Mouse (Mus musculus) kidney, postnatal 14 days (tissue): ENCODE results near the gene Spats2.

Experiments used
- DNase-seq: peaks from one replicate; pipeline ENCODE4 v3.0.0; 2022; ENCODE audit warnings: mixed read lengths

Spats2 gene

GRCm38 (mm10) chr15:99098493-99098861 lies 27.2 kb upstream of the Spats2 start:
- no peak for DNase-seq

DNA sequence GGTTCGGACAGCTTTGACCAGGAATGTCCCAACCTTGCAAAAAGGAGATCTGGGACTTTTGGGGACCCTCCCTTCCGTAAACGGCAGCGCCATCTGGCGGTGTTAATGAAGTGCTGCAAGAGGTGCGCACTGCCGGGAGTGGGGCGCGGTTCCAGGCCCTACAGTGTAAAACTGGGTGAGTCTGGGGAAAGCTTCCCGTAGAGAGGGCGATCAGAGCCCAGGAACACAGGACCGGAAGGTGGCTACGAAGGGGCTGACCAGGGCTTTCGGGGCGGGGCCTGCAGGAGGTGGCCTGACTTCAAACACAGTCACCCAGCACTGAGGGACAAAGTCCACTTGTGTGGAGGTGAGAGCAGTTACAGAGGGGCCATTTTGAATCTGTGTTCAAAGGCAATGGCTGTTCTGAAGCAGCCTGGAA lies 26.6 kb upstream of the Spats2 start:
- DNase-seq, result peak; percentile 88

DNA sequence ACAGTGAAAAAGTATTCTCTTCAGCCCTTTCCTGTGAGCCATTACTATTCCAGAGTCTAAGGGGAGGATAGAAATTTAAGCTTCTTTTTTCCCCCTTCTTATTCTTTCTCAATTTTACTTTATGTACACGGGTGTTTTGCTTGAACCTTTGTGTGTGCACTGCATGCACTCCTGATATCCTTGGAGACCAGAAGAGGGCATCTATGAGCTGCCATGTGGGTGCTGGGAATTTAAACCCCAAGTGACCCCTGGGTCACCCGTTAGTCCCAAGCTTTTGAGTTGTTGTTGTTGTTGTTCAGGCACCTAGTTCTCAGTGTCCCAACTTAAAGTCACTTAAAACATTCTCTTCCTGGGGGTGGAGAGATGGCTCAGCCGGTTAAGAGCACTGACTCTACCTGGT lies 25.7 kb upstream of the Spats2 start:
- no peak for DNase-seq

GRCm38 (mm10) chr15:99105238-99105637 lies 20.5 kb upstream of the Spats2 start:
- DNase-seq, result no peak

GRCm38 (mm10) chr15:99107866-99108265 lies 17.9 kb upstream of the Spats2 start:
- no peak for DNase-seq

DNA sequence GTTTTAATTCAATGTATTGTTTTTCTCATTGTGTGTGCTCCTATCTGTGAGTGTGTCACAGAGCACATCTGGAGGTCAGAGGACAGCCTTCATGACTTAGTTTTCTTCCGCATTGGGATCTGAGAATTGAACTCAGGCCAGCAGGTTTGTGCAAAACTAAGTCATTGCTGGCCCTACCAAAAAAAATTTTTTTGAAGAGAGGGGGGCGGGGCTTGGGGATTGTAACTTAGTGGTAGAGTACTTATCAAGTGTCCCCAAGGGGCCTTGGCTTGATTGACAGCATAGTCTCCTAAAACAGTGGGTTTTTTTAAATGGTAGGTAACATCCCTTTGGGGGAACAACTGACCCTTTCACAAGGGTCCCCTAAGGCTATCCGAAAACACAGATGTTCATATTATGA lies 14.6 kb upstream of the Spats2 start:
- no peak for DNase-seq

GRCm38 (mm10) chr15:99111809-99112208 lies 13.9 kb upstream of the Spats2 start:
- DNase-seq, result no peak

DNA sequence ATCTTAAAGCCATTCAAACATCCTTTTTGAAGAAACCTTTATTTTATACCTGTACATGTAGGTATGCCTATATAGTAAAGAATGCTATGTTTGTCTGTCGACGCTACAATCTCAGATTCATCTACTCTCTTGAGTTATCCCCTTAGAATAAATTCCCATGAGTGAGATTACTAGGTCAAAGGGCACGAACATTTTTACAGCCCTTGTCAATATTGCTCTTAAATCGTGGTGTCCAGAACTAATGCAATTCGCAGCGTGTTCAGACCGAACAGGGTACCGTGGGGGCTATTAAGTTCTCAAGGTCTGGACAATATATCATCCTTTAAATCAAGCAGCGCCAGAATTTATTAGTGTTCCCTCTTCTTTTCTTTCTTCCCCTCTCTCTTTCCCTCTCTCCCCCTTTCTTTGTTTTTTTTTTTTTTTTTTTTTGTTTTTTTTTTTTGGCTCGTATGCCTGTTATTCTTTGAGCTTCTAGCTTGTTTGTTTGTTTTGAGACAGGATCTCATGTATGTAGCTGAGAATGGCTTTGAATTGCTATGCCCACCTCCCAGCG lies 12.8 kb upstream of the Spats2 start:
- DNase-seq, result no peak

- no peak for DNase-seq
These were observed 12.2 kb upstream of the Spats2 start for GRCm38 (mm10) chr15:99113396-99113975.

DNA sequence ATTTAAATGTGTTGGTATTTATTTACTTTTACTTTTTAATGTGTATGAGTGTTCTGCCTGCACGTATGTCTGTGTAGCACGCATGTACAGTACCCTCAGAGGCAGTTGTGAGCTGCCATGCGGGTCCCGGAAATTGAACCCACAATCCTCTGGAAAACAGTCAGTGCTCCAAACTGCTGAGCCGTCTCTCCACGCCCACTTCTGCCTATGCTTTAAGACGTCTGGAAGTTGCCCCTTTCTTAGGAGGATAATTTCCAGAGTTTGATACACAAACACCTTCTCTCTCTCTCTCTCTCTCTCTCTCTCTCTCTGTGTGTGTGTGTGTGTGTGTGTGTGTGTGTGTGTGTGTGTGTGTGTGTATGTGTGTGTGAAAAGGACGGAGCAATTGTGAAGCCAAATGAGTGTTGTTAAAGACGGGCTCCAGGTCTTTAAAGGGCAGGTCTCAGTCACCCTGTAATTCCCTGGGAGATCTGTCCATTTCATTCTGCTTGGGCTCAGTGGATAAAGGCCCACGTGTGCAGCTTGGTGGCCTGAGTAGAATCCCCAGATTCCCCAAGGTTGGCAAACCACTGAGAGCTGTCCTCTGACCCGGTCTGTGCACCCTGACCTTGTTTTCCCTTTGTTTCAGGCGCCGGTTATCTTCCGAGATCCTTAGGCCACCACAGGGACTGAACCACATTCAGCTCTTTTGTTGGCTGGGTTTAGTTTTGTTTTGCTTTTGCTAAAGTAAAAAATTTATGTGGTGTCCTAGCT lies 11.2 kb upstream of the Spats2 start:
- no peak for DNase-seq

DNA sequence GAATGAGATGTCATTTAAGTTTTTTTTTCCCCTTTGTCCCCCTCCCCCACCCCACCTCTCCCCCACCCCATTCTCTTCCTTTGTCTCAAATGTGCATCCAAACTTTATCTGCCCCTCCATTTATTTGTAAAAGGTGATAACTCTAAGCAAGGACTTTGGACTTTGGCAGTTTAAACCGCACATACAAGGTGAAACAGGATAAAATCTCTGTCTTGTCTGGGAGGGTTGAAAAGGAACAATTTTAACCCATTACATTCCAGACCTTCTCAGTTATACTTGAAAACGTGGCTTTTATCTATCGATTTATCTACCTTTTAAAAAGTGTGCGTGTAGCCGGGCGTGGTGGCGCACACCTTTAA lies 10.7 kb upstream of the Spats2 start:
- DNase-seq, result no peak

DNA sequence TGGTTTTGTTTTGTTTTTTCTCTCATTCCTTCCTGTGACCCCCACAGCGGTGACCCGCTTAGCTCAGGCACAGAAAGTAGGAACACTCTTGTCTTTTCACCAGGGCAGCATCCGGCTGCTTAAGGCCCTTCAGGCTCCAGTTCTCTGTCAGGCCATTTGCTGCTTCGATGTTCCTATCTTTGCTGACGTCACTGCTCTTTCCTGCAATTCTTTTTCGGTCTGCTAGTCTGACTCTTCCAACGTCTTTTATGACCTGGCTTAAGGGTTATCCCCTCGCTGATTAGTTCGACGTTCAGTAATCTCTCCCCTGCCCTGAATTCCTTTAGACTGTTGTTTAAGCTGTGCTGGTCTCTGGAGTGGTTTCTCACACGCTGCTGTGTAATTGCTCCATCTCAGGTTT lies 9.2 kb upstream of the Spats2 start:
- peak; percentile 52 for DNase-seq

- no peak for DNase-seq
These were observed 4.9 kb upstream of the Spats2 start for GRCm38 (mm10) chr15:99120814-99121213.

DNA sequence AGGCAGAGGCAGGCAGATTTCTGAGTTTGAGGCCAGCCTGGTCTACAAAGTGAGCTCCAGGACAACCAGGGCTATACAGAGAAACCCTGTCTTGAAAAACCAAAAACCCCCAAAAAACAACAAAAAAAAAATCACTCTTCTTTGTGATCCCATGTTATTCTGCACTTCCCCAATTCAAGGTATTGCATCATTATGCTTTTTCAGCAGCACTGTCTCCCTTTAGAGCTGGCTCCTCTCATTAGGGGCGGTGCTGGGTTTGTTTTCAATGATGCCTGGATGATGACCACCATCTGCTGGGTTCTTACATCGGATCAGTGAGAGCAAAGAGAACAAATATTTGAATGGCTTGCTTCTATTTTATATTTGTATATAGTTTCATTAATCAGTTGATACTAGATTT lies 3.1 kb upstream of the Spats2 start:
- no peak for DNase-seq

DNA sequence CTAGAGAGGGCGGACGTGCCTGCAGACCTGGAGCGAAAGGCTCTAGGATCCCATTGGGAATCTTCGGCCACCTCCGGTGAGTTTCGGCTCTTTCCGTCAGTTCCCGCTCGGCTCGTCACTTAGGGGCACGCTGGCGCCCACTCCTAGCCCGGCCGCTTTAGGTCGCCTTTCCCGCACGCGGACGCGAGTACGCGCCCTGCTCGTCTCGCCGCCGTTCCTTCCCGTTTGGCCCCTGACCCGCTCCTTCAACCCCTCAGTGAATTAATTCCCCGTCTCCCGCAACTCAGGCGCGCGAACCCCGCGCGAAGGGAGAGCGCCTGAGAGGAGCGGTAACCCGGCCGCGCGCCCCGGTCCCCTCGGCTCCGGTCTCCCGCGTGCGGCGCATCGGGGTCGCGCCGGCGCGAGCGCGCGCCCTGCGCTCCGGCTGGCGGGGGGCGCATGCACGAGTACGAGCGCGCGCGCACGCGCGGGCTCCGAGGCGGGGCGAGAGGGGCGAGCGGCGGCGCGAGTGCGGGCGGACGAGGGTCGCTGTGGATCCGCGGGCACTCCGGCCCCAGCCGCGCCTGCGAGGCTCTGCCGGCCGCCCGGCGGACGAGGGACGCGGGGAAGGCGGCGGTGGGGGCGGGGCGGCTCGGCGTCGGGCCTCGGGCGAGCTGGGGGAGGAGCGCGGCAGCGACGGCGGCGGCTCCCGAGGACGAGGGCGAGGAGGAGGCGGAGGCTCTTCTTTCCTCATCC lies 532 bp downstream of the Spats2 start:
- DNase-seq, result peak; percentile 94

- DNase-seq, result no peak
These were observed 1.2 kb downstream of the Spats2 start for GRCm38 (mm10) chr15:99126816-99127365.

- no peak for DNase-seq
These were observed 2.3 kb downstream of the Spats2 start for GRCm38 (mm10) chr15:99127851-99128522.

GRCm38 (mm10) chr15:99129441-99129840 lies 3.7 kb downstream of the Spats2 start:
- DNase-seq, result no peak

GRCm38 (mm10) chr15:99129956-99130910 lies 4.5 kb downstream of the Spats2 start:
- DNase-seq, result no peak

DNA sequence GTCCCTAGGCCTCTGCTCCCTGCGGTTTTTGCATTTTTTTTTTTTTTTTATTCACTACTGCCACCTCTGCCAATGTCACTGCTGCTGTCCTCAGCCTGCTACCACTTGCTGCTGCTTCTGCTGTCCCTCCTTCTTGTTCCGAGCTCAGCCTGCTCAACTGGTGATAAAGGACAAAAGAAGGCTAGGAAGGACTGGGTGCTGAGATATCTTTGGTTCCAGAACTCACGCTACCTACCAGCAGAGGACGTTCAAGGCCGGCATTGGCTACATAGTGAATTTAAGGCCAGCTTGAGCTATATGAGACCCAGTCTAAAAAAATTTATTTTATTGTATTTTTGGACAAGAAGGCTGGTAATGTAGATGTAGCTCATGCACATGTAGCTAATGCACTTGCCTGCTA lies 12.7 kb downstream of the Spats2 start:
- DNase-seq, result no peak

GRCm38 (mm10) chr15:99139669-99140068 lies 14.0 kb downstream of the Spats2 start:
- DNase-seq, result peak; percentile 47

GRCm38 (mm10) chr15:99150516-99150915 lies 24.8 kb downstream of the Spats2 start:
- DNase-seq, result no peak
